Mouse (Mus musculus) splenic B cell, adult 2 months (primary cell): ENCODE results near the gene Pcsk5.

Experiments used
- DNase-seq: peaks from one replicate; pipeline ENCODE4 v3.0.0-alpha.2; 2011; ENCODE audit warnings: low read depth, low spot score
- H3K27me3 ChIP-seq: 2 replicates; pipeline ENCODE4 v1.6.1; 2012; ENCODE audit warnings: mild to moderate bottlenecking, low read length, moderate library complexity, mixed read lengths; ENCODE audit not compliant: control insufficient read depth, poor library complexity, insufficient read depth, severe bottlenecking
- H3K36me3 ChIP-seq: 2 replicates; pipeline ENCODE4 v1.6.1; 2012; ENCODE audit warnings: mild to moderate bottlenecking, low read length, moderate library complexity, mixed read lengths; ENCODE audit not compliant: control insufficient read depth, poor library complexity, insufficient read depth, severe bottlenecking

The Pcsk5 gene

GRCm38 (mm10) chr19:17784401-17785192 is 52.8 kb downstream of the Pcsk5 start:
- Histone ChIP-seq H3K36me3 (no peaks in the 10 kb centered on the region), H3K27me3 (no peaks in the 10 kb centered on the region)
- DNase-seq, result no peak

DNA sequence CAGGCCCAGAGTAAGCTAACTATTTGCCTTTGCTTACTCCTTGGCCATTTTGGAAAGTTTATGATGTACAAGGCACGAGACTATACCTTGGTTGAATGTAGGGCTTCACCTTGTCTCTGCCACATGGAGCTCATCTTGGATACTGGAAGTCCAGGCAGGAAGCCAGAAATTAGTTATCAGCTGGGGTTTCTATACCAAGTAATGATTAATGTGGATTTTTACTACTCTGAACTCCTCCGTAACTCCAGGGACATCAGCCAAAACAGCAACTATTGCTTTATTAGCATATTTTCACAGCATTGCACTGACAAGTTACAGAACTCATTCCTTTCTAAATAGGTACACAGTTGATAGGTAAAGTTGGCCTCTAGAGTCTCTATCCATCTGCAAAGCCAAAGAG is 54.2 kb downstream of the Pcsk5 start:
- Histone ChIP-seq H3K36me3 (no peaks in the 10 kb centered on the region), H3K27me3 (no peaks in the 10 kb centered on the region)
- DNase-seq, result no peak

GRCm38 (mm10) chr19:17781323-17781722 is 56.1 kb downstream of the Pcsk5 start:
- no peaks in the 10 kb centered on the region for H3K36me3 ChIP-seq
- DNase-seq, result no peak
- H3K27me3 ChIP-seq, result no peaks in the 10 kb centered on the region; the same call in 1 of the 2 replicates

DNA sequence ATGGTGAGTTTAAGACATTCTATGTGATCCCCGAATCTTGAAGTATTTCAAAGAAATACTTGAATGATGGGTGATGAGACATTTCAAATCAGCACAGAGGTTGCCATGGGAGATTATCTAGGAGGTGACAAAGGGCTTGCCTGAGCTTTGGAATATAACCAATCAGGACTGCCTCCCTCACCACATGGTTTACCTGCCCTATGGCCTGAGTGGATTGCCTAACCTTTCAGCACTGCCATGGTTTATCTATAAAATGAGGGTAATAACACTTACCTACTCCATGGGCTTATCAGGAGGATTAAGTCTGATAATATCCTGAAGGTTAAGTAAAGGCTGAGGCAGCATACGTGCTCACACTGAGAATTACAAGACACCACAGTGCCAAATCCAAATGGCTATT is 61.5 kb downstream of the Pcsk5 start:
- no peaks in the 10 kb centered on the region; the same call in 1 of the 2 replicates for H3K27me3 ChIP-seq
- H3K36me3 ChIP-seq, result no peaks in the 10 kb centered on the region
- no peak for DNase-seq

DNA sequence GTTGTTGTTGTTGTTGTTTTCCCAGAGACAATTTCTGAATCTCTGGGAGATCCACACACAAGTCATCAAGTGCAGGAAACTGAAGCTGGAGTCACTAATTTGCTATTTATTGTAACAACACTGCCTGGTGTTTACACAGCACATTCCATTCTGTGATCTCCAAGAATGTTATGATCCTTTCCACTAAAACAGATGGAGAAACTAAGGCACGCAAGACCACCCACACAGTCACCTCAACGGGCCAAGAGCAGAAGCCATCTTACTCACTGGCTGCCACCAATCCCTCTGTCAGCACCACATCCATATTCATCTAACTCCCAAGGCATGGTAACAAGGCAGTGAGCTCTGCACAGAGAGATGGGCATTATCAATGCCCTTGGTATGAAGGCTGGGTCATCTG is 62.3 kb downstream of the Pcsk5 start:
- Histone ChIP-seq H3K36me3 (no peaks in the 10 kb centered on the region), H3K27me3 (no peaks in the 10 kb centered on the region; the same call in 1 of the 2 replicates)
- DNase-seq, result no peak

GRCm38 (mm10) chr19:17774061-17774460 is 63.4 kb downstream of the Pcsk5 start:
- Histone ChIP-seq H3K27me3 (no peaks in the 10 kb centered on the region; the same call in 1 of the 2 replicates), H3K36me3 (no peaks in the 10 kb centered on the region)
- DNase-seq, result no peak

GRCm38 (mm10) chr19:17769610-17770399 is 67.6 kb downstream of the Pcsk5 start:
- Histone ChIP-seq H3K36me3 (no peaks in the 10 kb centered on the region), H3K27me3 (no peaks in the 10 kb centered on the region)
- DNase-seq, result no peak

GRCm38 (mm10) chr19:17765001-17765400 is 72.4 kb downstream of the Pcsk5 start:
- no peaks in the 10 kb centered on the region for H3K27me3 ChIP-seq
- no peaks in the 10 kb centered on the region for H3K36me3 ChIP-seq
- no peak for DNase-seq

DNA sequence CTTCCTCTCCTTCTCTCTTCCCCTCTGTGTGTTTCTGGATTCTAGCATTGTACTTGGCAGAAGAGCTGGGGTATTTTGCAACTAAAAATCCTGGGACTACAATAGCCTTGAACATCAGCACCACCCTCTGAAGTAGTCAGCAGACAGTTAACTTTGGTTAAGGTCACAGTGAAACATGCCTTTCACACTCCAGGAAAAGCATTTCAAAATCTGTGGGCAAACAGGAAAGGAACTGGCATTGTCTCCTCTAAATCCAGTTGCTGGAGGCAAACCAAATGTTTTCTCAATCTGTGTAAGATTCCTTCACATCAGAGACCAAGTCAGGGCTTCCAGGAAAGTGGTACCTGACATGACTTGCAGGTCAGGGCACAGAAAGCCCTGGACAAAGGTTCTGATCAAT is 74.7 kb downstream of the Pcsk5 start:
- Histone ChIP-seq H3K36me3 (no peaks in the 10 kb centered on the region), H3K27me3 (no peaks in the 10 kb centered on the region)
- no peak for DNase-seq

DNA sequence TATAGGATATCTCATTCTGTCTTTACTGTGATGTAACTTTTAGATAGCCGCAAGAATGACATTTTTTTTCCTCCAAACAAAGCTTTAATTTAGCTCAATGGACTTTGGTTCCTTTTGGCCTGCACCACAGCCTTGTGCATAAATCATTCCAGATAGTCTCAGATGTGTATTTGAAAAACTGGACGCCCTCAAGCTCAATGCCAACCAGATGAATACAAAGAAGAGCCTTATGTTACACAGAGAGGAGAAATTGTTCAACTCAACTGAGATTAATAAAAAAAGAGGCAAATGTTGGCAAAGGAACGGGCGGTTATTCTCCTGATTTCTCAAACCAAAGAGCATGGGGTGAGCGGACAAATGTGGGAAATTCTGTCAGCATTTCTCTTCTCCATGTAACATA is 75.8 kb downstream of the Pcsk5 start:
- no peaks in the 10 kb centered on the region for H3K27me3 ChIP-seq
- no peak for DNase-seq
- no peaks in the 10 kb centered on the region for H3K36me3 ChIP-seq

- Histone ChIP-seq H3K36me3 (no peaks in the 10 kb centered on the region), H3K27me3 (no peaks in the 10 kb centered on the region)
- DNase-seq, result no peak
These were observed 84.6 kb downstream of the Pcsk5 start for GRCm38 (mm10) chr19:17752841-17753240.

GRCm38 (mm10) chr19:17748331-17748730 is 89.1 kb downstream of the Pcsk5 start:
- no peaks in the 10 kb centered on the region for H3K36me3 ChIP-seq
- no peak for DNase-seq

DNA sequence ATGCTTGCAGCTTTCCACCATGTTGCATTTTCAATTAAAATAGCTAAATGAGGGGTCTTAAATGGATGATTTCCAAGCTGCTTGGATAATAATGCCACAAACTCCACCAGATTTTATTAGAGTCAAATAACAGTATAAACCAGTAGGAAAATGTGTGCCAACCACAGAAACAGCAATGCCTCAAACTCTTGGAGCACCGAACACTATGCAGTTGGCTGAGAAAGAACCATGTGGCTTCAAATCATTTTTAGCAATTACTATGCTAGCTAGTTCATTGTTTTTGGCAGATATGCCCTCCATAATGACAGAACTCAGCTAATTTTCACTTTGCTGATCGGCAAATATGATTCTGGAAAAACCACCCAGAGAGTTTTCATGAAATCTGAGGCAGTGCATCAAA is 92.1 kb downstream of the Pcsk5 start:
- Histone ChIP-seq H3K27me3 (no peaks in the 10 kb centered on the region), H3K36me3 (no peaks in the 10 kb centered on the region)
- DNase-seq, result no peak

More at GRCm38 (mm10) chr19:17748331-17748730, 89.1 kb downstream of the Pcsk5 start:
- H3K27me3 ChIP-seq, result no peaks in the 10 kb centered on the region

- no peaks in the 10 kb centered on the region for H3K36me3 ChIP-seq
- H3K27me3 ChIP-seq, result no peaks in the 10 kb centered on the region
These were observed 92.9 kb downstream of the Pcsk5 start for GRCm38 (mm10) chr19:17744474-17745069.

DNA sequence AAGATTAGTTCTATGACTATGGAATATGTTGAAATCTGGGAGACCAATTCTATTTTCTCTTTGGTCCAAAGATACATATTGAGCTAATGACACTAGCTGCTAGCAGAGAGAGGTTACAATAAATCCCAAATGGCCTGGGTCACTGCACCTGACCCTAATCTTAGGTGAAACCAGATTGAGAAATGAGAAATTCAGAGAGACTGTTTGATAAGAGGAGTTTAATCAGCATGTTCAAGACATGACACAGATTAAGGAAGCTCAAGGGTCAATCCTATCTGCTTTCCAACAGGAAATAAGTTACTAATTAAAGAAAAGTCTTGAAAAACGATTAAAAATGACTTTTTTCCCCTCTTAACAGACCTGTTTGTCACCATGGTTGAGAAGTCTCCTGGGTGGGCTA is 96.0 kb downstream of the Pcsk5 start:
- DNase-seq, result no peak
- no peaks in the 10 kb centered on the region for H3K27me3 ChIP-seq

More at GRCm38 (mm10) chr19:17744474-17745069, 92.9 kb downstream of the Pcsk5 start:
- no peak for DNase-seq

More for the DNA sequence above, 96.0 kb downstream of the Pcsk5 start:
- H3K36me3 ChIP-seq, result no peaks in the 10 kb centered on the region
